Mouse (Mus musculus) urinary bladder, postnatal 25 days (tissue): ENCODE data around the gene Caskin1.
A peak's percentile ranks its signal among the peaks of the same experiment; 100 is the strongest.

ENCODE experiments used
- DNase-seq: peaks from one replicate; pipeline ENCODE4 v3.0.0; 2022; ENCODE audit warnings: low spot score

Gene Caskin1

GRCm38 (mm10) chr17:24532045-24532444 lies 43.6 kb downstream of the Caskin1 start:
- DNase-seq: no peak

- DNase-seq: peak; percentile 70
Observed at GRCm38 (mm10) chr17:24533099-24533992, 44.9 kb downstream of the Caskin1 start.

GRCm38 (mm10) chr17:24534160-24534718 lies 45.8 kb downstream of the Caskin1 start, which contains the start of gene Rab26:
Gene Rab26 (minus strand): TSS chr17:24534210.
- no peak for DNase-seq

- no peak for DNase-seq
Observed at GRCm38 (mm10) chr17:24535300-24535699, 46.9 kb downstream of the Caskin1 start.

GRCm38 (mm10) chr17:24537536-24537935 lies 49.1 kb downstream of the Caskin1 start:
- no peak for DNase-seq

- peak; percentile 33 for DNase-seq
Observed at GRCm38 (mm10) chr17:24538950-24539349, 50.5 kb downstream of the Caskin1 start.

GRCm38 (mm10) chr17:24540375-24540774 lies 52.0 kb downstream of the Caskin1 start:
- no peak for DNase-seq

- DNase-seq: no peak
Observed at GRCm38 (mm10) chr17:24544613-24545012, 56.2 kb downstream of the Caskin1 start.

GRCm38 (mm10) chr17:24545247-24545646 lies 56.8 kb downstream of the Caskin1 start:
- no peak for DNase-seq

GRCm38 (mm10) chr17:24546234-24546633 lies 57.8 kb downstream of the Caskin1 start:
- DNase-seq: no peak

GRCm38 (mm10) chr17:24548435-24548834 lies 60.0 kb downstream of the Caskin1 start:
- DNase-seq: no peak

- DNase-seq: peak; percentile 59
Observed at GRCm38 (mm10) chr17:24548921-24549617, 60.7 kb downstream of the Caskin1 start.

- peak; percentile 98 for DNase-seq
Observed at GRCm38 (mm10) chr17:24549618-24550415, 61.4 kb downstream of the Caskin1 start, which contains the start of gene Pkd1. Gene Pkd1 (plus strand): TSS chr17:24549834.

GRCm38 (mm10) chr17:24550416-24551049 lies 62.1 kb downstream of the Caskin1 start:
- peak; percentile 73 for DNase-seq

- DNase-seq: no peak
Observed at GRCm38 (mm10) chr17:24551050-24551444, 62.6 kb downstream of the Caskin1 start.

GRCm38 (mm10) chr17:24557091-24557490 lies 68.7 kb downstream of the Caskin1 start:
- peak; percentile 19 for DNase-seq
